Mouse (Mus musculus): ENCODE data around the gene Ofcc1. TPM values are rescaled to one million over a fixed set of nuclear protein-coding genes. Genes with fewer than 3 reads are reported as not detected.

Gene Ofcc1
- polyA plus RNA-seq, 1 experiment = not detected

DNA sequence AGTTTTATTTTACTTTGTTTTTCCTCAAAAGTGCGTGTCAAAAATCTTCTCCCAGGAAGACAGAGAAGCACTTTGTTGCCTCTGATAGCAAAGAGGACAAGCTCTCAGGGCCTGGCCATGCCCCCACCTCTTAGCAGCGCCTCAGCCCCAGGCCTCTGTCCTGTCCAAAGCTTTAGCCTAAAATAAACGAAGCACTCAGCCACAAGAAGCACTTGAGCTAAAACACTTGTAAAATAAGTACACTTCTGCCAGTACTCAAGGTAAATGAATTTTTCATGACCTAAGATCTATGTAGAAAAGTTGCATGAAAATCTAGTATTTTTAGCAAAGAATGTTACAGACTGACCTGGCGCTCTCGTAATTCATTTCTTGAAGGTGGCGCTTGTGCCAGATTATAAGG is 117.4 kb downstream of the Ofcc1 start:
- no peak for DNase-seq (ENCODE audit: low spot score)

GRCm38 (mm10) chr13:40236356-40236755 is 124.9 kb downstream of the Ofcc1 start:
- no peak for DNase-seq (ENCODE audit: low spot score)

DNA sequence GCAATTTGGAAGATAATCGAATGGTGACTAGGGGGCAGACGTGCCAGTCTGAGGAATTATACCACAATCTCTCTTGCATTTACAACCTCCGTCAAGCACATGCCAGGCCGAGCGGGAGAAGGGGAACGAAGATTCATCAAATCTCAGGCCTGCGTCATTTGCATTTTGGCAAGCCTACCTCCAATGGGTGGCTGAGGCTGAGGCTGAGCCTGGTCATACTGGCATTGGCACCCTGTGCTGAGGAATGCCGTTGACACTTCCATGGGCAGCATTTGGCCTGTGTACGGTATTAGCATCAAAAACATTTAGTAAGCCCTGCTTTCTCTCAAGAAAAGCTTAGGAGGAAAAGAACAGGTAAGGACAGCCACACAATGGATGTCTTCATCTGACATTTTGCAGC is 152.9 kb downstream of the Ofcc1 start:
- no peak for DNase-seq (ENCODE audit: low spot score)

- DNase-seq (ENCODE audit: low spot score) = no peak
Measured at GRCm38 (mm10) chr13:40181786-40182185, 179.5 kb downstream of the Ofcc1 start.

- DNase-seq (ENCODE audit: low spot score) = no peak
Measured at GRCm38 (mm10) chr13:40171775-40172174, 189.5 kb downstream of the Ofcc1 start.

- no peak for DNase-seq (ENCODE audit: low spot score)
Measured at GRCm38 (mm10) chr13:40167871-40168270, 193.4 kb downstream of the Ofcc1 start.

GRCm38 (mm10) chr13:40155466-40155865 is 205.8 kb downstream of the Ofcc1 start:
- DNase-seq (ENCODE audit: low spot score) = no peak

GRCm38 (mm10) chr13:40139906-40140305 is 221.3 kb downstream of the Ofcc1 start:
- DNase-seq (ENCODE audit: low spot score) = no peak

DNA sequence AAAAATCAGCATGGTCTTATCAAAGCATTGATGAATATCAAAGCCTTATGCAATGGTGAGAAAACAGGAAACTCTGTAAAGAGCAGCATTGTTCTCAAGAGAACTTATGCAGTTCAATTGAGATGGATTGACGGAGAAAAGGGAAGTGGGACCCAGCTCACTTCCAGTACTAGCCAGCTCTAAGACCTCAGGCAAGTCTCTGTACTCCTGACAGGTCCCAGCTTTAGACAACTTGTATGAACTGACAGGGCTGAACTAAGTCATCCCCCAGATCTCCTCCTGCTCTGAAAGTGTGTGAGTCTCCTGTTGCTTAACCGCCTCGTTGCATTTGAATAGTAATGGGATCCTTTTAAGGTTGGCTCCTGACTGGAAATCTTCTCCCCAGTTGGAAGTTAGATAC is 225.2 kb downstream of the Ofcc1 start:
- DNase-seq (ENCODE audit: low spot score) = no peak

DNA sequence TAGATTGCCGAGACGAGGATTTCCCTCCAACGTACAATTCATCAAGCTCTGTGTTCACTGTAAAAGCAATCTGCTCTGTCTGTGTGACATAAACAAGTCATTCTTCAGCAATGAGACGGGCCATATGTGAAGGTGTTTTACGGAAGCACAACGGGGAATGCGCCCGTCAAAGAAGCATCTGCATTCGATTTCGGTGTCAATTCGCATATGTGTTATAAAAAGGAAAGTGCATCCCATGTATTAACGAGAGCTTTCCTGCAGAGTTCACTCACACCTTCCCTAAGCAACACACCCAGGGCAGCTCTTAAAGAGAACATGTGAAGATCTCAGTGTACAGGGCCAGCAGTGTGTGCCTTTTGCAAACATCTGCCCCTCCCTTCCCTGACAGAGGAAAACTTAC is 225.6 kb downstream of the Ofcc1 start:
- DNase-seq (ENCODE audit: low spot score) = no peak

GRCm38 (mm10) chr13:40123868-40124267 is 237.4 kb downstream of the Ofcc1 start:
- DNase-seq (ENCODE audit: low spot score) = no peak

GRCm38 (mm10) chr13:40112336-40112735 is 248.9 kb downstream of the Ofcc1 start:
- DNase-seq (ENCODE audit: low spot score) = no peak

- DNase-seq (ENCODE audit: low spot score) = no peak
Measured at GRCm38 (mm10) chr13:40076236-40076635, 285.0 kb downstream of the Ofcc1 start.

- no peak for DNase-seq (ENCODE audit: low spot score)
Measured at GRCm38 (mm10) chr13:40074850-40075416, 286.3 kb downstream of the Ofcc1 start.

- no peak for DNase-seq (ENCODE audit: low spot score)
Measured at GRCm38 (mm10) chr13:40070004-40070403, 291.2 kb downstream of the Ofcc1 start.

GRCm38 (mm10) chr13:40061281-40061680 is 300.0 kb downstream of the Ofcc1 start:
- no peak for DNase-seq (ENCODE audit: low spot score)

DNA sequence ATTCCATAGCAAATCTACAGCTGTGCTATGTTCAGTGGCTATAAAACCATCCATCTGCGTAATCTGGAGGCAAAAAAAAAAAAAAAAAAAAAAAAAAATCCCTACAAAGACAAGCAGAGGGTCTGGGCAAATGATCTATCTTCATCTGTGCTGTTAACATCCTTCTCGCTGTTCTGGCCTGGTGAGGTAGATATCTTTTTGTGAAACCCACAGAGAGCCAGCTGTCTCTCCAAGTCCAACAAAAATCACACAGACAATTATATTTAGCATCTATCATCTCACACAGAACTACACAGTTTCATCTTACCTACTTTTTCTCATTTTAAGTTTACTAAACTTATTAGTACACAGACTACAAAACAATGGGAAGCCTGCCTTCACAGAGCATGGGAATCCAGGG is 323.4 kb downstream of the Ofcc1 start:
- DNase-seq (ENCODE audit: low spot score) = no peak

DNA sequence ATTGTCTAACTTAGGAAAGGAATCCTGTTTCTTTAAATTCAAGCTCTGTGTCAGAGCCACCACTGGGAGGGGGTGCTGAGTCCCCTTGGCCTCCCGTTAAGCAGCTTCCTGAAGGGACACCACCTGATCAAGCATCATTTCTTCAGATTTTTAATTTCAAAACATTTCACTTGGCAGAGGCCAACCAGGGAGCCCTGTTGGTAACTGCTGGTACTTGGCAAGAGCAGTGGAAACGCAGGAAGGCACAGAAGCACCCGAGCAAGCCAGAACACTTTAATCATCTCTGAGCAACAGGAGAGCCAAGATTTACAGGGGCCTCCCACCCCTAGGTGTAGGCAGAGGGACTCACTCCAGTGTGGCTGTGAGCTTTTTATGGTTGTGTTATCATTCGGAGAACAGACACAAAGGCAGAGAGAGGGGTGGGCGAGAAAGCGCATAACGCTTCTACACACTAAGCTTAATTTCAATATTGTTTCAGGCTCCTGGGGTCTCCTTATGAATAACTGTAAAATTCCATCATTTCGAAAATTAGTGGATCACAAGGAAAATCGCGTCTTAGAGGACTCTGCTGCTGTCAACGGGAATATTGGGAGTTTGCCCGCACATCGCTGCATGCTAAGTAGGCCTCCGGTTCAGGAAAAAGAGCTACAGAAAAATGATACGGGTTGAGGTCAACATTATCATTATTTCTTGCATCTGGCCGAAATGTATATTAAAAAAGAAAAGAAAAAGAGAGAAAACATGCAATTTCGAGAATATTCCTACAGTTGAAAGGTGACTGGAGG is 324.1 kb downstream of the Ofcc1 start:
- no peak for DNase-seq (ENCODE audit: low spot score)

DNA sequence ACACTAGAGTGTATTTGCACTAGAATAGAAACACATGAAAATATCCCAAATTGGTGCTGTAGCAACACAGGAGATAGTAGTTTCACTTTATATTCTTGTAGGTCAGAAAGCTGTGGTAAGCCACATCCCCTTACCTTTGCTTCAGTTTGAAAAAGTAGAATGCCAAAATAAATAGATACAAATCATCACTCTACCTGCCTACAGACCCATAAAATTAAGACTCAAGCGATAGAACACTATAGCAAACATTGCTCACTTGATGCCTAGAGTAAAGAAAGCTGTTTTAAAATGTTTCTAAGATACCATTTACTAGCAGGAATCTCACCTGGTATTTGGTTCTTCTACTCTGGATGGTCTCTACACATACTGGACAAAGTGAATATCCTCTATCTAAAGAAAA is 331.8 kb downstream of the Ofcc1 start:
- DNase-seq (ENCODE audit: low spot score) = no peak

DNA sequence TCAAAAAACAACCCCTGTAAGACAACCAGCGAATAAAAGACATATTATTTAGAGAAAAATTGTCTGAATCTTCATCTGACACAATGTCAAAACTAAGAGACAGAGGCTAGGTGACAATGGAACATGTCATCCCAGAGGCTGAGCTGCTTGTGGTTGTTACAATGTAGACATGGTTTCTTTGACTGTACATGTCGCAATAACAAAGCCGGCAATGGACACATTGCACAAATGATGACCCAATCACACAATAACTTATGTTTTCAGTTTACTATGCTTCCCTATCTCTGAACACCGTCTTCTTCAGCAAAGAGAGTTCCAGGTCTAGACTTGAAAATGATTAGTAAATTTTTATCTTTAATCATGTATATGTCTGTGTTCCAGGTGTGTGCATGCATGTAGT is 332.4 kb downstream of the Ofcc1 start:
- no peak for DNase-seq (ENCODE audit: low spot score)

- DNase-seq (ENCODE audit: low spot score) = no peak
Measured at GRCm38 (mm10) chr13:40025816-40026215, 335.4 kb downstream of the Ofcc1 start.

GRCm38 (mm10) chr13:40023201-40023777 is 338.0 kb downstream of the Ofcc1 start:
- DNase-seq (ENCODE audit: low spot score) = no peak

DNA sequence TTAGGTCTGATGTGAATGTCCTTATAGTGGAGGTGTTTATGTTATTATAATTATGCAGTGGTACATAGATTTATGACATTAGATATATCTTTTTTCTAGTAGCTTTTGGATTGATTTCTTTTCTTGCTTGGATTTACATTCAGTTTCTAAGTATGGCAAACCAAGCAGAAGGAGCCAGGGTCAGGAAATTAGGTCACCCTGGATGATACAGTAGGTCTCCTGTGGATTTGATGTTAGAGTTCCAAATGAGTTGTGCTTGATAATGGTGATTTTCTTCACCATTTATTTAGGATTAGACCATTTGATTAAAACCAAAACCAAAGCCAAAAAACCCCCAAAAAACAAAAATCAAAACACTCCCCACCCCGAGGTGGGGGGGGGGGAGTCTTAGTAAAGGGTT is 338.6 kb downstream of the Ofcc1 start:
- DNase-seq (ENCODE audit: low spot score) = no peak
